ENCODE assay signal across 12 mouse cellular contexts in genomic region chr3:49762711-49763110, GRCm38 (mm10).
"Had no signal": no experiment of that assay in that cellular context is flagged by ENCODE, and none has a peak within 500 bp of the region (broad histone marks: within the 10 kb centered on the region; RNA-seq: fewer than 3 reads in every experiment).

No protein-coding gene starts in this region.

- DNase-seq: left cerebral cortex, postnatal 4 days; liver; liver, embryonic 13.5 days; liver, postnatal 0 days; lung, adult 18-20 months; lung, adult 2 months; lung, embryonic 14.5 days; lung, postnatal 10 days; lung, postnatal 14 days; lung, postnatal 36 days; lung, postnatal 4 days; midbrain, embryonic 14.5 days had no signal
